Mouse (Mus musculus) ES-Bruce4 (cell line): ENCODE measurements at regions not wholly inside any gene's neighbourhood (a gene's known extent, or its start where the extent isn't known, plus 50 kb on each side); places are given as distances from the start of the nearest gene placed in this dataset.
A peak's percentile ranks its signal among the peaks of the same experiment; 100 is the strongest.

ENCODE experiments used
- CTCF ChIP-seq: IDR thresholded peaks from one replicate; pipeline ENCODE4 v1.8.1; 2011; ENCODE audit warnings: low read depth, low read length
- EP300 ChIP-seq: IDR thresholded peaks from 2 replicates; pipeline ENCODE4 v1.6.1; 2011; ENCODE audit warnings: low read depth, low read length; ENCODE audit not compliant: insufficient read depth
- POLR2A ChIP-seq: IDR thresholded peaks from one replicate; pipeline ENCODE4 v1.8.1; 2011; ENCODE audit warnings: low read length; ENCODE audit not compliant: insufficient read depth

DNA sequence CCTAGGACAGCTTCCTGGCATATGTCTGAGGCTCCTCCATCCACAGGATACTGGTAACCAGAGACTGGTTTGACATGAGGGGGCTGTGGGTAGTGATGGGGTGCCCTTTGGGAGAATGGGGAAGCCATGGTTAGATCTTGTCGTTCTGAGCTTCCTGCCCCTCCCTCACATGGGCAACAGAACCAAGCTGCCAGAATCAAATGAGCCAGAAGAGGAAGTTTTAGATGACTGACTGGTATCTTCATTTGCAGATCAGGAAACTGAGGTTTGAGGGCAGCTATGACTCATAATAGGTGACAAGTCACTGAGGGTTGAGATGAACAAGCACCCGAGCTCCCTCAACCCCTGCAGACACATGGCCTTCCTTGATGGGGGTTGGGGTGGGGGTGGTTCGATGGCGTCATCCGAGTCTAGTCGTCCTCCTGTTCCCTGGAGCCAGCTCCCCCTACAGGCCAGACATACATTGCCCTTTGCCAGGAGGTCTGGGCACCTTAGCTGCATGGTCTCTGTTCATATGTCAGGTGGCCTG is 204.7 kb downstream of the Uaca start:
- TF ChIP-seq CTCF = peak; percentile 48
- TF ChIP-seq POLR2A = no peak
- no peak for TF ChIP-seq EP300
